Mouse (Mus musculus): ENCODE measurements around the gene Tefm.

- TF ChIP-seq ZC3H11A (IDR thresholded peaks at IDR 0.05; ENCODE audit: borderline replicate concordance, low read depth, low read length) (no peak), MAFK (IDR thresholded peaks at IDR 0.05; ENCODE audit: insufficient read depth, low read depth, low read length) (no peak), HCFC1 (IDR thresholded peaks at IDR 0.05; ENCODE audit: borderline replicate concordance, insufficient read depth, low read length) (no peak), CHD2 (IDR thresholded peaks at IDR 0.05; ENCODE audit: low read depth, low read length) (no peak)
These were observed 51.3 kb downstream of the Tefm start for GRCm38 (mm10) chr11:80090555-80091164.
